Mouse (Mus musculus) ES-E14 (cell line): ENCODE data around the gene Dclk1.

Source experiments
- CHD2 ChIP-seq: IDR thresholded peaks from 2 replicates; pipeline ENCODE4 v1.6.1; 2014; ENCODE audit warnings: mild to moderate bottlenecking, low read depth, low read length, inconsistent platforms
- MAFK ChIP-seq: IDR thresholded peaks from 2 replicates; pipeline ENCODE4 v1.6.1; 2014; ENCODE audit warnings: mild to moderate bottlenecking, low read depth, low read length, inconsistent platforms; ENCODE audit not compliant: insufficient read depth

GRCm38 (mm10) chr3:55318021-55318420, 75.9 kb downstream of the Dclk1 start:
- TF ChIP-seq MAFK: no peak
- TF ChIP-seq CHD2: no peak
